Mouse (Mus musculus): ENCODE measurements at regions not wholly inside any gene's neighbourhood (a gene's known extent, or its start where the extent isn't known, plus 50 kb on each side); places are given as distances from the start of the nearest gene placed in this dataset.

GRCm38 (mm10) chr3:103515946-103516345 is 59.1 kb upstream of the Syt6 start:
- no peak for DNase-seq (ENCODE audit: low spot score)

- DNase-seq (ENCODE audit: low spot score), result no peak
Measured at GRCm38 (mm10) chr3:103517376-103518304, 57.4 kb upstream of the Syt6 start.

DNA sequence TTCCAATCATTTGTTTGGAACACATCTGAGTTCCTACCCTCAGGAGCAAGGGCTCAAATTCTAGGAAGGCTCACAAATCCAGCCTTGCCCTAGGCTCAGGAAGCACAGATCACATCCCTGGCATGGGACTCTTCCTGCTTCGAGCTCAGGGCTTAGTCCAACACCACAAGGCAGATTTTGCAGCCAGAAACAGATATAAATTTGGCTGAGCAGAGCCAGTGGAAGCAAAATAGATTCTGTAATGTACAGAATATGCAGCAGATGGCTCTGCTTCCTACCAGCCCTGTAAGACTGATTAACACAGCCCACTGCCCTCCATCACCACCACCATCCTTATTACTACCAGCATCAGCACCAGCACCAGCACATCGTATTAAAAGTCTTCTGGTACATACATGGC is 56.4 kb upstream of the Syt6 start:
- DNase-seq (ENCODE audit: low spot score), result no peak
